Mouse (Mus musculus) 3T3-L1 (cell line): Measurements from ENCODE around the gene Ckm.

Source experiments
- DNase-seq: peaks from one replicate; pipeline ENCODE4 v3.0.0-alpha.2; 2015; ENCODE audit warnings: low read depth, low spot score

Gene Ckm

DNA sequence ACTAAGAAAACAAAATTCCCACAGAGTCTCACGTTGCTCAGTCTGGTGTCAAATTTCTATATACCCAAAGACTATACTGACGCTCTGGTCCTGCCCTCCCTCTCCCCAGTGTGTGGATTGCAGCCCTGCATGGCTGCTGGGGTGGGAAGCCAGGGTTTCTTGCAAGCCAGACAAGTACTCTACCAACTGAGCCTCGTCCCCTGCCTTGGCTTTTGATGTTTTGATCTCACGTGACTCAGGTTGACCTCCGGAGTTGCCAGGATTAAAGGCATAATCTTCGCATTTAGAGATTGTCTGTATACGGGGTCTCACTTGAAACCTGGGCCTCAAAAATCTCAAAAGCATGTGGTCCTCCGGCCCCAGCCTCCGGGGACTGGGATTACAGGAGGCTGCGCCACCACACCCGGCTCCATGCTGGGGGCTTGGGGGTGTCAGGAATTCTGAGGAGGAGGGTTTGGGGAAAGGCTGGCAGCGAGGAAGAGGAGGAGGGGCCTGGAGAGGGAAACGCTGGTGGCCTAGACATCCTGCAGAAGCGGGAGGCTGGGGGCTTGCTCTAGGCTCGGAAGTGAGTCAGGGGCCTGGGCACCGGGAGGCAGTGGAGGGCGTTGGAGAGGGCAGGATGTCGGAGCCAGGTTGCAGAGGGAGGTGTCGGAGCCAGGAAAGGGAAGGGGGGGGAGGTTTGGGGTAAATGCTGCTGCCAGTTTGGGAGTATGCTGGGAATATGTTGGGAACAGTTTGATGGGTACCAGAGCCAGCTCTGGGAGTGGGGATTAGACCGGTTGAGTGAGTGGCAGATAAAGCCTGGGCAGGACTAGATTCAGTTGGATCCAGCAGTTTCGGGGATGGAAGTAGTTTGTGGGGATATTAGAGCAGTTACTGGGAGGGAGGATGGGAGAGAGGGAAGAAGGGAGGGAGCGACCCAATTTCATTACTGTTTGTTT is 60.1 kb downstream of the Ckm start:
- DNase-seq: no peak

DNA sequence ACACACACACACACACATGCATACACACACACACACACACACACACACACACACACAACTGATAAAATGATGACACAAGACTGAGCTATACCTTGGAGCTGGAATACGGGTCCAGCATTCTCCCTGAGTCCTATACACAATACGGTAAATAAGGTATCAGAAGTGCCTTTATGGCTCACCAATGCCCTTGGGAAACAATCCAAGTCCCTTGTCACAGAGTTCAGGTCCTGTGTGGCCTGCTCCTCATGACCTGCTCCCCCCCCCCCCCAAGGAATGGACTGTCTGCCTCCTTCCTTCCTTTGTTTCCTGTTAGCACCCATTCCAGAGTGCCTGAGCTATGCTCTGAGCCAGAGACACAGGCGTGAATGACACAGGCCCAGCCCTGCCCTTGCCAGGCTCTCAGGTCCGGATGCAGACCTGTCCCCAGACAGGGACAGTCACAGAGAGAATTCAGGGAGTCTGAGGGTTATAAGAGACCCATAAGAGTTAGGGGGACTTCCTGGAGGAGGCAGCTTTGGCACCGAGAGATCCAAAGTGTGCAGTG is 62.1 kb downstream of the Ckm start:
- DNase-seq: no peak

GRCm38 (mm10) chr7:19467638-19468037 is 63.1 kb downstream of the Ckm start:
- no peak for DNase-seq

DNA sequence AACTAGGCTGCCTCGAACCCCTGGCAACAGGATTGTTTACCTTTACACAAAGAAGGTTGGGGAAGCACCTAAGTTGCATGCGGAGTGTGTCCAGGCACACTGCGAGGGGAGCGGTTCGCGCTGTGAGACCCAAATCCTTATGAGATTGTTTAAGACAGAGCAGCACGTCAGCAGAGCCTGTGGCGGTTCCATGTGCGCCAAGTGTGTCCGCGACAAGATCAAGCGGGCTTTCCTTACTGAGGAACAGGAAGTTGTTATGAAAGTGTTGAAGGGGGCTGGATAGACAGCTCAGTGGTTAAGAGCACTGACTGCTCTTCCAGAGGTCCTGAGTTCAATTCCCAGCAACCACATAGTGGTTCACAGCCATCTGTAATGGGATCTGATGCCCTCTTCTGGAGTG is 63.7 kb downstream of the Ckm start:
- no peak for DNase-seq

GRCm38 (mm10) chr7:19469404-19469803 is 64.8 kb downstream of the Ckm start:
- no peak for DNase-seq

DNA sequence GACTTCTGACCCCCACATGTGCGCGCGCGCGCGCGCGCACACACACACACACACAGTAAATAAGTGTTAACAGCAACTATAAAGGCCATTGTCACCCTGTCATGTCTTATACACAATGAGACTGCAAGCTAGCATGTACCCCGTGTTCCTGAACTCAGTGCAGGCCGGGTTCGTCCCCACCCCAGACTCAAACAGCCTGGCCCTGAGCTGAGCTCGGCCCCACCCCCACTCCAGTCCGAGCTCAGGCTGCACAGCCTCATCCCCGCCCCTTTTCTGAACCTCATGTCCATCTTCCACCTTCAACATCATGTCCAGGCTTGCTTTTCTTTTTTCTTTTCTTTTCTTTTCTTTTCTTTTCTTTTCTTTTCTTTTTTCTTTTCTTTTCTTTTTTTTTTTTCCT is 65.7 kb downstream of the Ckm start:
- DNase-seq: no peak

- DNase-seq: no peak
Observed at GRCm38 (mm10) chr7:19472403-19472802, 67.8 kb downstream of the Ckm start.
